Mouse (Mus musculus) cerebellum, adult 9-11 months (tissue): ENCODE measurements at regions not wholly inside any gene's neighbourhood (a gene's known extent, or its start where the extent isn't known, plus 50 kb on each side); places are given as distances from the start of the nearest gene placed in this dataset.
"Not testable (repeated sequence)": the region's sequence is repeated elsewhere in the genome, so short reads cannot be mapped to it uniquely, and the experiment has no call there.

Experiments
- DNase-seq: peaks from one replicate; pipeline ENCODE4 v3.0.0; 2022

- DNase-seq: peak; percentile 7
Measured at GRCm38 (mm10) chr13:68167826-68168225, 304.7 kb downstream of the BC048507 start.

- not testable (repeated sequence) for DNase-seq
Measured at GRCm38 (mm10) chr13:68173456-68173855, 310.3 kb downstream of the BC048507 start.
